Comparison of ENCODE assay signal across 28 mouse cellular contexts in the genomic region with DNA sequence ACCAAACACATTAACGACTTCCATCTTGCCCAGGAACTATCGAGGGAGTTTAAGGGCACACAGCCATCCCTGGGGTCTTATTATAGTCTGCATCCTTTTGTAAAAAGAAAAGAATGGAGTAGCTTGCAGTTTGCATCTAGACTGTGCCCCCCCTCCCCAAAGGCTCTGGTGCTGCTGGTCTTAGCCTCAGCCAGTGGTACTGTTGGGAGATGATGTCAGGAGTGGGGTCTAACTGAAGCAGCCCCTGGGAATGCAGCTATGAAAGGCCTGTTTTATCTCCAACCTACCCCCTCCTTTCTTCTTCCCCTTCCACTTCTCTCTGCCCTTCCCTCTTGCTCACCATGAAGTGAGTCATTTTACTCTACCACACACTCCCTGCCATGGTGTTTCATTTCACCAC.
DNase-seq lines count a peak whose midpoint lies in the region; ATAC-seq lines count a peak whose summit lies in the region.
"Had no signal": no experiment of that assay in that cellular context is flagged by ENCODE, and none has a peak within 500 bp of the region (broad histone marks: within the 10 kb centered on the region; RNA-seq: fewer than 3 reads in every experiment).

No protein-coding gene starts in this region.

- no peak overlapping the region for H3K9ac ChIP-seq in liver, embryonic 12.5 days
- H3K9ac ChIP-seq: embryonic facial prominence, embryonic 13.5 days; heart, embryonic 12.5 days; heart, embryonic 15.5 days; hindbrain, embryonic 14.5 days had no signal

- DNase-seq in frontal cortex, postnatal 36 days (ENCODE audit: low spot score in 2 of 2) = no peak
- DNase-seq in 3134 (ENCODE audit: extremely low read depth, insufficient read length, low spot score) (peak; percentile 27), NIH3T3 (ENCODE audit: low read depth) (peak; percentile 40), MN1 (ENCODE audit: low spot score) (no peak), adipocyte (ENCODE audit: low spot score) (no peak)
- peak; percentile 16 for DNase-seq in fibroblast of lung, adult 2 months (ENCODE audit: low read depth)
- DNase-seq: adrenal gland, postnatal 10 days; adrenal gland, postnatal 36 days; cerebellum, adult 18-20 months; cerebellum, adult 9-10 months; cerebellum, postnatal 14 days; gastrocnemius, adult 2 months; gastrocnemius, postnatal 14 days; heart, adult 11 months; heart, postnatal 10 days; heart, postnatal 4 days; kidney, adult 18-20 months had no signal

- H3K27ac ChIP-seq in liver, embryonic 12.5 days = no peak overlapping the region
- H3K27ac ChIP-seq: embryonic facial prominence, embryonic 13.5 days; gastrocnemius, adult 2 months; heart, embryonic 15.5 days; hindbrain, embryonic 14.5 days; hindbrain, postnatal 0 days had no signal

- H3K4me2 ChIP-seq in liver, embryonic 12.5 days = no peak overlapping the region
- H3K4me2 ChIP-seq: embryonic facial prominence, embryonic 13.5 days; heart, embryonic 12.5 days; heart, embryonic 15.5 days; hindbrain, embryonic 14.5 days had no signal

- 0 out of 2 replicates have a peak, but pooled peaks have one; percentile 13 for ATAC-seq in frontal cortex, adult (ENCODE audit: low TSS enrichment)
- no peak for ATAC-seq in liver, embryonic 12.5 days
- ATAC-seq: activated CD4-positive, CD25-positive, alpha-beta regulatory T cell, adult 4 months; forebrain, embryonic 14.5 days; hindbrain, postnatal 0 days; inflammation-experienced regulatory T-cells, adult 6 months; intestine, embryonic 16.5 days had no signal

- no peaks in the 10 kb centered on the region for H3K9me3 ChIP-seq in liver, embryonic 12.5 days (replicated peaks)
- H3K9me3 ChIP-seq: embryonic facial prominence, embryonic 13.5 days; heart, embryonic 12.5 days; heart, embryonic 15.5 days had no signal

- no peaks in the 10 kb centered on the region for H3K36me3 ChIP-seq in liver, embryonic 12.5 days
- H3K36me3 ChIP-seq: embryonic facial prominence, embryonic 13.5 days; heart, embryonic 12.5 days; heart, embryonic 15.5 days had no signal

- H3K4me3 ChIP-seq in liver, embryonic 12.5 days = no peak overlapping the region
- H3K4me3 ChIP-seq: embryonic facial prominence, embryonic 13.5 days; gastrocnemius, adult 2 months; heart, embryonic 12.5 days; heart, embryonic 15.5 days had no signal

- no peaks in the 10 kb centered on the region for H3K27me3 ChIP-seq in liver, embryonic 12.5 days (replicated peaks)
- H3K27me3 ChIP-seq: embryonic facial prominence, embryonic 13.5 days; heart, embryonic 12.5 days; heart, embryonic 15.5 days had no signal

- no peaks in the 10 kb centered on the region for H3K4me1 ChIP-seq in liver, embryonic 12.5 days
- H3K4me1 ChIP-seq: embryonic facial prominence, embryonic 13.5 days; heart, embryonic 12.5 days; heart, embryonic 15.5 days had no signal

- WGBS in liver, embryonic 12.5 days (ENCODE audit: insufficient replicate concordance) = 50% methylated on average over 2 of the region's 2 CpGs

Comparison
In these comparisons a context has a peak if more than half of its experiments do, and no peak if none do; other contexts are left out.
1. DNase-seq: peak in 3134 (single experiment), NIH3T3 (single experiment) and fibroblast of lung, adult 2 months (single experiment); none in frontal cortex, postnatal 36 days (0 of 2), MN1 (single experiment) and adipocyte (single experiment).